Mouse (Mus musculus) liver, embryonic 16.5 days (tissue): ENCODE data around the gene Lrrc73. TPM values are rescaled to one million over a fixed set of nuclear protein-coding genes. Genes with fewer than 3 reads are reported as not detected.

ENCODE experiments used
- ATAC-seq: fragments of 200-750 bp; cut with Nextera tagmentation; 2 replicates; pipeline ENCODE4 v1.8.0; 2017; ENCODE audit warnings: low read depth, mild to moderate bottlenecking, moderate number of reproducible peaks, moderate library complexity
- H3K27ac ChIP-seq: fragments of 300-500 bp; sonication (generic); 2 replicates; pipeline ENCODE4 v1.5.1; 2014; ENCODE audit warnings: mild to moderate bottlenecking, low read length
- H3K27me3 ChIP-seq: fragments of 300-500 bp; sonication (generic); 2 replicates; pipeline ENCODE4 v1.6.1; 2014; ENCODE audit warnings: low read depth, low read length, mixed read lengths; ENCODE audit not compliant: control insufficient read depth, insufficient read depth
- H3K36me3 ChIP-seq: fragments of 300-500 bp; sonication (generic); 2 replicates; pipeline ENCODE4 v1.6.1; 2014; ENCODE audit warnings: mild to moderate bottlenecking; ENCODE audit not compliant: control insufficient read depth, insufficient read depth
- H3K4me1 ChIP-seq: fragments of 300-500 bp; sonication (generic); 2 replicates; pipeline ENCODE4 v1.6.1; 2014; ENCODE audit warnings: low read depth, low read length, mixed read lengths; ENCODE audit not compliant: control insufficient read depth
- H3K4me2 ChIP-seq: fragments of 300-500 bp; sonication (generic); 2 replicates; pipeline ENCODE4 v1.6.1; 2014; ENCODE audit warnings: low read depth, low read length, mixed read lengths
- H3K4me3 ChIP-seq: fragments of 300-500 bp; sonication (generic); 2 replicates; pipeline ENCODE4 v1.5.1; 2014; ENCODE audit warnings: low read depth, mild to moderate bottlenecking, low read length
- H3K9ac ChIP-seq: fragments of 300-500 bp; sonication (generic); 2 replicates; pipeline ENCODE4 v1.6.1; 2014; ENCODE audit warnings: low read depth, low read length
- H3K9me3 ChIP-seq: fragments of 300-500 bp; sonication (generic); replicated peaks from 2 replicates; pipeline ENCODE4 v1.6.1; 2016; ENCODE audit warnings: low read length; ENCODE audit not compliant: control insufficient read depth
- WGBS: fragments of 180-500 bp; shearing (Covaris S2); extraction: QIAGEN DNeasy Blood & Tissue Kit; methylation state at CpG from one replicate; pipeline ENCODE4 v1.1.7; 2014; ENCODE audit not compliant: insufficient replicate concordance; 5-methylcytosine and 5-hydroxymethylcytosine counted together
- polyA plus RNA-seq: library from polyadenylated mRNA; unstranded; fragments of >200 nt; fragmentation: Nextera tagmentation; extraction: Ambion mirVana; gene quantifications from 2 replicates; pipeline ENCODE4 v1.2.1, GENCODE M21; 2015

Lrrc73 gene
- polyA plus RNA-seq, 1 experiment from 2014 or later: 0.08 TPM

GRCm38 (mm10) chr17:46278011-46278765 lies 24.9 kb downstream of the Lrrc73 start:
- no peak overlapping the region for H3K4me2 ChIP-seq
- H3K4me1 ChIP-seq: peaks cover 13% of the 10 kb centered on the region
- H3K27ac ChIP-seq: no peak overlapping the region
- H3K36me3 ChIP-seq: peaks cover 4% of the 10 kb centered on the region; the same call in 1 of the 2 replicates
- H3K9ac ChIP-seq: no peak overlapping the region
- no peak for ATAC-seq
- no peak overlapping the region for H3K4me3 ChIP-seq
- no peaks in the 10 kb centered on the region for H3K27me3 ChIP-seq
- WGBS: 80% methylated on average over 12 of the region's 12 CpGs
- H3K9me3 ChIP-seq: no peaks in the 10 kb centered on the region

- H3K4me1 ChIP-seq: peaks cover 16% of the 10 kb centered on the region
- H3K9me3 ChIP-seq: no peaks in the 10 kb centered on the region
- H3K9ac ChIP-seq: peak within 1 kb of the TSS; percentile 83
- peak within 1 kb of the TSS; percentile 80 for H3K4me3 ChIP-seq
- under 1% methylated on average over 37 of the region's 37 CpGs for WGBS
- peaks cover 4% of the 10 kb centered on the region; the same call in 1 of the 2 replicates for H3K36me3 ChIP-seq
- peak within 1 kb of the TSS; percentile 61 for H3K27ac ChIP-seq
- peak within 1 kb of the TSS; percentile 94 for H3K4me2 ChIP-seq
- H3K27me3 ChIP-seq: no peaks in the 10 kb centered on the region
- ATAC-seq: peak; percentile 96
These were observed 29.3 kb downstream of the Lrrc73 start, which contains the start of gene Tjap1 for GRCm38 (mm10) chr17:46282483-46283123. Gene Tjap1 (minus strand): TSS chr17:46283026.

GRCm38 (mm10) chr17:46283140-46283539 lies 29.8 kb downstream of the Lrrc73 start:
- WGBS: 26% methylated on average over 9 of the region's 9 CpGs
- peak overlapping the region; percentile 94 for H3K4me2 ChIP-seq
- H3K9ac ChIP-seq: peak overlapping the region; percentile 83; the same call in 1 of the 2 replicates
- no peaks in the 10 kb centered on the region for H3K27me3 ChIP-seq
- H3K4me3 ChIP-seq: peak overlapping the region; percentile 80
- no peak overlapping the region for H3K27ac ChIP-seq
- peaks cover 4% of the 10 kb centered on the region; the same call in 1 of the 2 replicates for H3K36me3 ChIP-seq
- ATAC-seq: no peak; the same call in 1 of the 2 replicates
- H3K9me3 ChIP-seq: no peaks in the 10 kb centered on the region
- peaks cover 16% of the 10 kb centered on the region for H3K4me1 ChIP-seq

GRCm38 (mm10) chr17:46283911-46284310 lies 30.6 kb downstream of the Lrrc73 start:
- WGBS: 71% methylated on average over 8 of the region's 8 CpGs

GRCm38 (mm10) chr17:46284653-46285052 lies 31.3 kb downstream of the Lrrc73 start:
- peaks cover 16% of the 10 kb centered on the region for H3K4me1 ChIP-seq
- H3K27me3 ChIP-seq: no peaks in the 10 kb centered on the region
- no peak for ATAC-seq
- H3K4me3 ChIP-seq: no peak overlapping the region
- H3K9me3 ChIP-seq: no peaks in the 10 kb centered on the region
- no peak overlapping the region for H3K27ac ChIP-seq
- H3K4me2 ChIP-seq: no peak overlapping the region
- no peaks in the 10 kb centered on the region; the same call in 1 of the 2 replicates for H3K36me3 ChIP-seq
- no peak overlapping the region for H3K9ac ChIP-seq
- 37% methylated on average over 7 of the region's 7 CpGs for WGBS

More at GRCm38 (mm10) chr17:46283911-46284310, 30.6 kb downstream of the Lrrc73 start:
- H3K27me3 ChIP-seq: no peaks in the 10 kb centered on the region
- H3K9me3 ChIP-seq: no peaks in the 10 kb centered on the region
- H3K4me3 ChIP-seq: no peak overlapping the region
- H3K27ac ChIP-seq: no peak overlapping the region
- ATAC-seq: no peak
- no peak overlapping the region for H3K9ac ChIP-seq
- H3K4me2 ChIP-seq: no peak overlapping the region
- peaks cover 4% of the 10 kb centered on the region; the same call in 1 of the 2 replicates for H3K36me3 ChIP-seq
- H3K4me1 ChIP-seq: peaks cover 16% of the 10 kb centered on the region

GRCm38 (mm10) chr17:46285407-46285806 lies 32.1 kb downstream of the Lrrc73 start:
- Histone ChIP-seq H3K4me1 (peaks cover 16% of the 10 kb centered on the region), H3K4me3 (no peak overlapping the region), H3K27me3 (no peaks in the 10 kb centered on the region), H3K4me2 (no peak overlapping the region), H3K27ac (no peak overlapping the region), H3K9ac (no peak overlapping the region), H3K9me3 (no peaks in the 10 kb centered on the region), H3K36me3 (no peaks in the 10 kb centered on the region)
- WGBS: 46% methylated on average over 6 of the region's 6 CpGs
- ATAC-seq: no peak

GRCm38 (mm10) chr17:46287678-46288095 lies 34.4 kb downstream of the Lrrc73 start:
- Histone ChIP-seq H3K4me2 (no peak overlapping the region), H3K27ac (no peak overlapping the region)

GRCm38 (mm10) chr17:46296601-46297000 lies 43.3 kb downstream of the Lrrc73 start:
- H3K4me1 ChIP-seq: peaks cover 7% of the 10 kb centered on the region
- H3K27ac ChIP-seq: no peak overlapping the region
- H3K4me3 ChIP-seq: no peak overlapping the region
- no peak for ATAC-seq
- no peaks in the 10 kb centered on the region for H3K9me3 ChIP-seq
- no peak overlapping the region for H3K9ac ChIP-seq
- peaks cover 54% of the 10 kb centered on the region for H3K27me3 ChIP-seq
- no peak overlapping the region for H3K4me2 ChIP-seq
- H3K36me3 ChIP-seq: no peaks in the 10 kb centered on the region
- WGBS: 24% methylated on average over 6 of the region's 6 CpGs

More at GRCm38 (mm10) chr17:46287678-46288095, 34.4 kb downstream of the Lrrc73 start:
- Histone ChIP-seq H3K36me3 (no peaks in the 10 kb centered on the region), H3K4me1 (peaks cover 5% of the 10 kb centered on the region), H3K9ac (no peak overlapping the region), H3K9me3 (no peaks in the 10 kb centered on the region), H3K4me3 (no peak overlapping the region), H3K27me3 (0 out of 2 replicates have a peak, but pooled peaks cover 3% of the 10 kb centered on the region)
- WGBS: 41% methylated on average over 11 of the region's 11 CpGs
- no peak for ATAC-seq

GRCm38 (mm10) chr17:46297028-46297363 lies 43.7 kb downstream of the Lrrc73 start:
- H3K36me3 ChIP-seq: no peaks in the 10 kb centered on the region
- ATAC-seq: no peak
- H3K9me3 ChIP-seq: no peaks in the 10 kb centered on the region
- H3K9ac ChIP-seq: no peak overlapping the region
- peaks cover 52% of the 10 kb centered on the region for H3K27me3 ChIP-seq
- WGBS: 8% methylated on average over 6 of the region's 6 CpGs
- H3K27ac ChIP-seq: no peak overlapping the region
- H3K4me1 ChIP-seq: peaks cover 7% of the 10 kb centered on the region
- H3K4me3 ChIP-seq: no peak overlapping the region
- peak overlapping the region; percentile 73 for H3K4me2 ChIP-seq
